Mouse (Mus musculus) G1E (cell line): Measurements from ENCODE around the gene Coa4. TPM values are rescaled to one million over a fixed set of nuclear protein-coding genes. Genes with fewer than 3 reads are reported as not detected.
A peak's percentile ranks its signal among the peaks of the same experiment; 100 is the strongest.

ENCODE experiments used
- ATAC-seq: 2 replicates; pipeline ENCODE4 v1.8.0; 2016; ENCODE audit warnings: mild to moderate bottlenecking; ENCODE audit not compliant: insufficient number of reproducible peaks, poor library complexity, low FRiP score, severe bottlenecking; ENCODE audit errors: extremely low read depth
- DNase-seq: peaks from one replicate; pipeline ENCODE4 v3.0.0; 2012; ENCODE audit warnings: low spot score
- H3K27me3 ChIP-seq: 2 replicates; pipeline ENCODE4 v1.6.1; 2012; ENCODE audit warnings: mild to moderate bottlenecking, low read length, inconsistent platforms; ENCODE audit not compliant: insufficient read depth
- H3K36me3 ChIP-seq: replicated peaks from 2 replicates; pipeline ENCODE3; 2012; ENCODE audit warnings: mild to moderate bottlenecking, inconsistent platforms
- H3K4me1 ChIP-seq: 2 replicates; pipeline ENCODE4 v1.6.1; 2012; ENCODE audit warnings: low read depth, low read length, inconsistent platforms, mixed read lengths; ENCODE audit not compliant: insufficient read depth
- H3K4me3 ChIP-seq: 2 replicates; pipeline ENCODE4 v1.5.1; 2012; ENCODE audit warnings: low read depth, mild to moderate bottlenecking, inconsistent platforms, low read length, moderate library complexity, mixed read lengths
- H3K9me3 ChIP-seq: replicated peaks from 2 replicates; pipeline ENCODE4 v1.6.1; 2012; ENCODE audit warnings: inconsistent platforms
- CTCF ChIP-seq: IDR thresholded peaks from 2 replicates; pipeline ENCODE4 v1.5.1; 2012; ENCODE audit warnings: low read depth, low read length, inconsistent platforms, mixed read lengths
- GATA1 ChIP-seq: IDR thresholded peaks from 2 replicates; pipeline ENCODE4 v1.6.1; 2012; ENCODE audit warnings: borderline replicate concordance, low read length, inconsistent platforms, mixed read lengths
- GATA2 ChIP-seq: IDR thresholded peaks from 2 replicates; pipeline ENCODE4 v1.6.1; 2012; ENCODE audit warnings: low read depth, low read length, inconsistent platforms, borderline replicate concordance
- POLR2AphosphoS5 ChIP-seq: IDR thresholded peaks from 2 replicates; pipeline ENCODE4 v1.6.1; 2012; ENCODE audit warnings: low read depth, low read length, inconsistent platforms; ENCODE audit not compliant: insufficient replicate concordance
- TAL1 ChIP-seq: conservative IDR thresholded peaks from 2 replicates; pipeline ENCODE4 v1.6.1; 2012; ENCODE audit warnings: low read depth, low read length, inconsistent platforms, mixed read lengths
- polyA plus RNA-seq: library from polyadenylated mRNA; stranded (reverse); fragments of >175 nt; gene quantifications from 2 replicates; pipeline ENCODE4 v1.2.3, GENCODE M21; 2012
- total RNA-seq, 2 experiments: library from RNA; stranded (forward) in 1 of 2; stranded (reverse) in 1 of 2; fragments of 200-1000 nt in 1 of 2; fragments of >200 nt in 1 of 2; fragmentation: Nextera tagmentation in 1 of 2; gene quantifications; 2 replicates each; pipeline ENCODE4 v1.2.3; 2014 to 2017

Coa4 gene
- total and polyA plus RNA-seq, 3 experiments, result 9.1 to 22.0 (median 20.0) TPM

GRCm38 (mm10) chr7:100494415-100494831 is 42.4 kb upstream of the Coa4 start:
- ATAC-seq (no peak), DNase-seq (no peak)
- TF ChIP-seq TAL1 (no peak), POLR2AphosphoS5 (peak; percentile 90; the same call in 1 of the 2 replicates), GATA2 (no peak), GATA1 (no peak)
- peaks cover 57% of the 10 kb centered on the region for H3K36me3 ChIP-seq
- peaks cover 62% of the 10 kb centered on the region for H3K4me1 ChIP-seq
- no peaks in the 10 kb centered on the region for H3K27me3 ChIP-seq
- no peaks in the 10 kb centered on the region for H3K9me3 ChIP-seq
- H3K4me3 ChIP-seq, result peak overlapping the region; percentile 91

DNA sequence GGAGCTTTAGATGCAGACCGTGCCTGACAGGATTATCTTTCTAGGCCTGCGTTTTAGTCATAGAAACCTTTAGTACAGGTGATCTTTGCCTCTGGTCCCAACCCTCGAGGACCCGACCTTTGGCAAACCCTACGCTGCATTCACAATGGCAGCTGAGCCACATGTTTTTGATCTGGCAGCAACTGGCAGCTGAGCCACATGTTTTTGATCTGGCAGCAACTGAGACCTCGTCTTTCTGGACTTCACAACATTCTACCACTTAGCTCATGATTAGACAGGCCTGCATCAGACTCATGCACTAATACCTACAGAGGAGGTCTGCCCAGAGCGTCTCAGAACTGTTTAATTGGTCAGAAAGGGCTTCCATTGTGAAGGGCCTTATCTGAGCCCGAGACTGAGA is 41.8 kb upstream of the Coa4 start:
- TF ChIP-seq TAL1 (no peak), GATA2 (no peak), CTCF (no peak), GATA1 (no peak), POLR2AphosphoS5 (no peak)
- Histone ChIP-seq H3K4me1 (peaks cover 69% of the 10 kb centered on the region), H3K4me3 (peak overlapping the region; percentile 91), H3K9me3 (no peaks in the 10 kb centered on the region), H3K27me3 (no peaks in the 10 kb centered on the region), H3K36me3 (peaks cover 61% of the 10 kb centered on the region)
- ATAC-seq, result no peak
- DNase-seq, result no peak

DNA sequence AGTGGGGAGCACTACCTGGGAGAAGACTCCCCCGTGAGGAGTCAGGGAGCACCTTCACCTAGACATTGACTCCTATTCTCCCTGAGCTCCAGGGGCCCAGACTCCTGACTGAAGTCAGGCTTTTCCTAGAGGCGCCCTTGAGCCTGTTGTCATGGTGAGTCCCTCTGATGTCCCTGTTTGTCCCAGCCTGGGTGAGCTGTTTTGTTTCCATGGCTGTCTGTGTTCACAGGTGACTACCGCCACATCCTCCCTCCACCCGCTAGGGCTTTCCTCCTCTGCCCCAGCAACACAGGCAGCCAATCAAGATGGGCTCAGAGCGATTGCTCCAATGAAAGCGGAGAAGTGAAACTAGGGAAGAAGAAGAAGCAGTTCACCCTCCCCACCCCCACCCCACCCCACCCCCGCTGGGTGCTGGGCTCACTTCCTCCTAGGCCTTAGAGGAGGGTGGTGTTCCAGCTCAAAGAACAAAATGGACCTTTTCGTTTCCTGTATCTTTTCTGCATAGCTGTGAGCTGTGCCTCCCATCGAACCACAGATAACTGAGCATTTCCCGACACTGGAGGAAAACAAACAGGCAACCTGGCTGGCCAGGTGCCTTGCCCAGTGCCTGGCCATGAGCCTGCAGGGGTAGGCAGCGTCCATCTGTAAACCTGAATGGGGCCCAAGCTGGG is 41.2 kb upstream of the Coa4 start:
- H3K9me3 ChIP-seq, result no peaks in the 10 kb centered on the region
- peaks cover 75% of the 10 kb centered on the region for H3K4me1 ChIP-seq
- ATAC-seq, result peak; percentile 67
- TF ChIP-seq GATA2, result no peak
- no peak for TF ChIP-seq POLR2AphosphoS5
- TF ChIP-seq GATA1, result no peak
- no peak for TF ChIP-seq CTCF
- no peak for TF ChIP-seq TAL1
- H3K36me3 ChIP-seq, result peaks cover 68% of the 10 kb centered on the region
- peak overlapping the region; percentile 91 for H3K4me3 ChIP-seq
- DNase-seq, result peak; percentile 94
- no peaks in the 10 kb centered on the region for H3K27me3 ChIP-seq

GRCm38 (mm10) chr7:100496371-100496770 is 40.5 kb upstream of the Coa4 start:
- DNase-seq (no peak), ATAC-seq (no peak)
- H3K4me3 ChIP-seq, result peak overlapping the region; percentile 91
- H3K4me1 ChIP-seq, result peaks cover 82% of the 10 kb centered on the region
- peaks cover 73% of the 10 kb centered on the region for H3K36me3 ChIP-seq
- H3K9me3 ChIP-seq, result no peaks in the 10 kb centered on the region
- H3K27me3 ChIP-seq, result no peaks in the 10 kb centered on the region
- TF ChIP-seq GATA1, result no peak
- TF ChIP-seq CTCF, result no peak
- no peak for TF ChIP-seq GATA2
- TF ChIP-seq TAL1, result no peak
- TF ChIP-seq POLR2AphosphoS5, result no peak

- Histone ChIP-seq H3K9me3 (no peaks in the 10 kb centered on the region), H3K36me3 (peaks cover 73% of the 10 kb centered on the region), H3K4me3 (peak overlapping the region; percentile 91), H3K27me3 (no peaks in the 10 kb centered on the region), H3K4me1 (peaks cover 85% of the 10 kb centered on the region)
- no peak for ATAC-seq
- TF ChIP-seq TAL1 (no peak), GATA1 (no peak), GATA2 (no peak)
- no peak for DNase-seq
Observed at GRCm38 (mm10) chr7:100496791-100497190, 40.1 kb upstream of the Coa4 start.

DNA sequence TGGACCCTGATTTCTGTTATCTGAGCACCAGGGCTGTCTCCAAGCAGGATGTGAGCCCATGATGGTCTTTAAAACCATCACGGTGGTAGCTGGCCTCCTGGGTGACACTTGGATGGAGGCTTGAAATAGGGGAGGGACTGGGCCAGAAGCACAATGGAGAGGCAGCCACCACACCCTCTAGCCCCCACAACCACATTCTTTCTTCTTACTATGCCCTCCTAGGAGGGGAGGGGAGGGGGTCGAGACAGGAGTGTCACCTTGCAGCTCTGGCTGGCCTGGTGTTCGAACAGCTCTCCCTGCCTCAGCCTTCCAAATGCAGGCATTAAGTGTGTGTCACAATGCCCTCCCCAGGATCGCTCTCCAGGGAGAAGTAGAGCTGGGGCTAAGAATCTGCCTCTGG is 39.5 kb upstream of the Coa4 start:
- DNase-seq (no peak), ATAC-seq (no peak)
- TF ChIP-seq GATA2 (no peak), TAL1 (no peak), CTCF (no peak), GATA1 (no peak), POLR2AphosphoS5 (no peak)
- Histone ChIP-seq H3K9me3 (no peaks in the 10 kb centered on the region), H3K27me3 (no peaks in the 10 kb centered on the region), H3K36me3 (peaks cover 73% of the 10 kb centered on the region), H3K4me1 (peaks cover 85% of the 10 kb centered on the region), H3K4me3 (peak overlapping the region; percentile 91; the same call in 1 of the 2 replicates)

DNA sequence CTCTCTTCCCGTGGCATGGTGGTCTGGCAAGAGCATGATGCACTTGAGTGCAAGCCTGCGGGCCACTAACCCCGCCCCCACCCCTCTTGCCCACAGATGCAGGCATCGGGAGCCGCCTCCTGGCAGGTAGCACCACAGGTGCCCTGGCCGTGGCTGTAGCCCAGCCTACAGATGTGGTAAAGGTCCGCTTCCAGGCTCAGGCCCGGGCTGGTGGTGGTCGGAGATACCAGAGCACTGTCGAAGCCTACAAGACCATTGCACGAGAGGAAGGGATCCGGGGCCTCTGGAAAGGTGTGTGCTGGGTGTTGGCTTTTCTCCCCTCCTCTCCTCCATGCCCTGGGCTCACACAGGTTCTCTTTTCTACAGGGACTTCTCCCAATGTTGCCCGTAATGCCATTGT is 38.9 kb upstream of the Coa4 start:
- H3K4me3 ChIP-seq, result peak overlapping the region; percentile 50; the same call in 1 of the 2 replicates
- H3K4me1 ChIP-seq, result peaks cover 85% of the 10 kb centered on the region
- peaks cover 73% of the 10 kb centered on the region for H3K36me3 ChIP-seq
- peaks cover 4% of the 10 kb centered on the region; the same call in 1 of the 2 replicates for H3K27me3 ChIP-seq
- no peak for TF ChIP-seq CTCF
- no peak for TF ChIP-seq TAL1
- TF ChIP-seq POLR2AphosphoS5, result no peak
- DNase-seq (no peak), ATAC-seq (no peak)
- H3K9me3 ChIP-seq, result no peaks in the 10 kb centered on the region
